Mouse (Mus musculus) erythroblast, embryonic 14.5 days (primary cell): ENCODE results near the gene Foxk2.

Experiments used
- GATA1 ChIP-seq: IDR thresholded peaks from 2 replicates; pipeline ENCODE4 v1.6.1; 2012; ENCODE audit warnings: low read length, inconsistent platforms, mixed read lengths
- TAL1 ChIP-seq: IDR thresholded peaks from 3 replicates; pipeline ENCODE4 v1.6.1; 2012; ENCODE audit warnings: low read length, inconsistent platforms, mixed read lengths

GRCm38 (mm10) chr11:121250196-121250595, 9.6 kb upstream of the Foxk2 start:
- TF ChIP-seq TAL1 = no peak
- no peak for TF ChIP-seq GATA1
